Mouse (Mus musculus) hindbrain, embryonic 15.5 days (tissue): ENCODE results near the gene Pde4dip. TPM values are rescaled to one million over a fixed set of nuclear protein-coding genes. Genes with fewer than 3 reads are reported as not detected.
A peak's percentile ranks its signal among the peaks of the same experiment; 100 is the strongest.

Experiments
- ATAC-seq: fragments of 200-750 bp; cut with Nextera tagmentation; 2 replicates; pipeline ENCODE4 v1.8.0; 2017; ENCODE audit warnings: low read depth, moderate number of reproducible peaks, moderate TSS enrichment; ENCODE audit not compliant: low FRiP score
- H3K27ac ChIP-seq: fragments of 300-500 bp; sonication (generic); replicated peaks from 2 replicates; pipeline ENCODE4 v1.5.1; 2015; ENCODE audit warnings: mild to moderate bottlenecking, inconsistent platforms
- H3K27me3 ChIP-seq: fragments of 300-500 bp; sonication (generic); 2 replicates; pipeline ENCODE4 v1.6.1; 2015; ENCODE audit warnings: control low read depth, inconsistent platforms
- H3K36me3 ChIP-seq: fragments of 300-500 bp; sonication (generic); 2 replicates; pipeline ENCODE4 v1.6.1; 2015; ENCODE audit warnings: control low read depth, inconsistent platforms
- H3K4me1 ChIP-seq: fragments of 300-500 bp; sonication (generic); replicated peaks from 2 replicates; pipeline ENCODE4 v1.6.1; 2015; ENCODE audit warnings: control low read depth, inconsistent platforms
- H3K4me2 ChIP-seq: fragments of 300-500 bp; sonication (generic); 2 replicates; pipeline ENCODE4 v1.6.1; 2015; ENCODE audit warnings: moderate library complexity, mild to moderate bottlenecking, inconsistent platforms
- H3K4me3 ChIP-seq: fragments of 300-500 bp; sonication (generic); 2 replicates; pipeline ENCODE4 v1.5.1; 2015; ENCODE audit warnings: mild to moderate bottlenecking, inconsistent platforms
- H3K9ac ChIP-seq: fragments of 300-500 bp; sonication (generic); 2 replicates; pipeline ENCODE4 v1.6.1; 2015; ENCODE audit warnings: inconsistent platforms
- H3K9me3 ChIP-seq: fragments of 300-500 bp; sonication (generic); 2 replicates; pipeline ENCODE4 v1.6.1; 2016; ENCODE audit warnings: control low read depth, inconsistent platforms
- WGBS: fragments of 180-500 bp; shearing (Covaris S2); methylation state at CpG from one replicate; pipeline ENCODE4 v1.1.7; 2015; 5-methylcytosine and 5-hydroxymethylcytosine counted together
- polyA plus RNA-seq: library from polyadenylated mRNA; unstranded; fragments of >200 nt; fragmentation: Nextera tagmentation; extraction: Ambion mirVana; gene quantifications from 2 replicates; pipeline ENCODE4 v1.2.1, GENCODE M21; 2015

The Pde4dip gene
- polyA plus RNA-seq, 1 experiment from 2014 or later = 66.1 TPM

- Histone ChIP-seq H3K4me2 (0 out of 2 replicates have a peak overlapping the region, but pooled peaks have one; percentile 19), H3K4me3 (no peak overlapping the region), H3K27me3 (no peaks in the 10 kb centered on the region), H3K9me3 (no peaks in the 10 kb centered on the region), H3K9ac (no peak overlapping the region), H3K36me3 (no peaks in the 10 kb centered on the region), H3K27ac (peak overlapping the region; percentile 72), H3K4me1 (peaks cover 16% of the 10 kb centered on the region)
- ATAC-seq = 0 out of 2 replicates have a peak, but pooled peaks have one; percentile 61
- 17% methylated on average over 6 of the region's 6 CpGs for WGBS
These were observed 77.3 kb downstream of the Pde4dip start for GRCm38 (mm10) chr3:97811158-97811557.

DNA sequence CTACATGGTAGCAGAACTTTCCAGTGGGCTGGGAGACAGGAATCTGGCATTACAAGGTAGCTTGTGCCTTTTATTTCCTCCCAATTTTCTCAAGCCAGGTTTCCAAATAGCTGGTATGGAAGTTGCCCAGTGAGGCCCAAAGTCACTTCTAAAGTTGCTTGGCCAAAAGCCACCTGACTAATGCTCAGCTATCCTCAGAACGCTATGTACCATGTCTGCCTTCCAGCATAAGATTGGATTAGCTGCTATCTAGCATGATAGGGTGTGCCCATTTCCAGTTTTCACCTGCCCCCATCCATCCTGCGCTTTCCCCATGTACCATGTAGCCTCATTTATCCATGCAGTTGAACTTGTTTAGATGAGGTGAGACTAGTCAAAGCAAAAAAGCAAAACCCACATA, 78.2 kb downstream of the Pde4dip start:
- Histone ChIP-seq H3K36me3 (no peaks in the 10 kb centered on the region), H3K9me3 (no peaks in the 10 kb centered on the region), H3K9ac (no peak overlapping the region), H3K4me1 (peaks cover 16% of the 10 kb centered on the region), H3K27me3 (no peaks in the 10 kb centered on the region), H3K27ac (no peak overlapping the region), H3K4me3 (no peak overlapping the region), H3K4me2 (no peak overlapping the region)
- 99% methylated on average over 2 of the region's 2 CpGs for WGBS
- ATAC-seq = no peak

- H3K27ac ChIP-seq = no peak overlapping the region
- H3K4me2 ChIP-seq = no peak overlapping the region
- no peak overlapping the region for H3K9ac ChIP-seq
- H3K4me1 ChIP-seq = no peaks in the 10 kb centered on the region
- no peak for ATAC-seq
- H3K36me3 ChIP-seq = no peaks in the 10 kb centered on the region
- H3K4me3 ChIP-seq = no peak overlapping the region
- H3K27me3 ChIP-seq = no peaks in the 10 kb centered on the region
- H3K9me3 ChIP-seq = no peaks in the 10 kb centered on the region
- WGBS = 95% methylated on average over 2 of the region's 2 CpGs
These were observed 82.9 kb downstream of the Pde4dip start for GRCm38 (mm10) chr3:97805559-97805958.

DNA sequence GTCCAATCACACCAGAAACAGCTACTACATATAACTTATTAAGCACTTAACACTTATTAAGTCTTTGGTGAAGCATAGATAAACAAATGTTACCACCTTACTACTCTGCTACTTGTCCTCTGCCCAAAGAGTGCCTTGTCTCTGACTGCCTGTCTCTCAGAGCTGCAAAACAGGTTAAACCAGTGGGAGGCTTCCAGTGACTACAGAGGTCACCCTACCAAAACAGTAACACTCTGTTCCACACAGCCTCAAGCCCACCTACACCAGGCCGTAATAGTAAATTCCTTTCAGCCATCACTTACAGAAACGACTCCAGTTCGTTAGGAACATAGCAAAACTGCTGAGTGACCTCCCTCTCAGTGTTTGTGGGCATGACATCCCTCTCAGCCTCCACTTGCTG, 84.8 kb downstream of the Pde4dip start:
- H3K9me3 ChIP-seq = no peaks in the 10 kb centered on the region
- H3K4me1 ChIP-seq = no peaks in the 10 kb centered on the region
- H3K9ac ChIP-seq = no peak overlapping the region
- H3K4me2 ChIP-seq = no peak overlapping the region
- H3K27ac ChIP-seq = no peak overlapping the region
- WGBS = 78% methylated on average over 3 of the region's 3 CpGs
- no peak overlapping the region for H3K4me3 ChIP-seq
- H3K36me3 ChIP-seq = no peaks in the 10 kb centered on the region
- H3K27me3 ChIP-seq = no peaks in the 10 kb centered on the region
- no peak for ATAC-seq

- H3K27me3 ChIP-seq = no peaks in the 10 kb centered on the region
- no peak for ATAC-seq
- WGBS = 93% methylated on average over 2 of the region's 2 CpGs
These were observed 85.6 kb downstream of the Pde4dip start for GRCm38 (mm10) chr3:97802927-97803326.

GRCm38 (mm10) chr3:97802297-97802696, 86.2 kb downstream of the Pde4dip start:
- no peak overlapping the region for H3K4me3 ChIP-seq
- no peak overlapping the region for H3K9ac ChIP-seq
- 83% methylated on average over 5 of the region's 5 CpGs for WGBS
- ATAC-seq = no peak
- no peak overlapping the region for H3K27ac ChIP-seq
- H3K27me3 ChIP-seq = no peaks in the 10 kb centered on the region
- H3K36me3 ChIP-seq = no peaks in the 10 kb centered on the region
- H3K4me1 ChIP-seq = no peaks in the 10 kb centered on the region
- no peak overlapping the region for H3K4me2 ChIP-seq
- no peaks in the 10 kb centered on the region for H3K9me3 ChIP-seq

More at GRCm38 (mm10) chr3:97802927-97803326, 85.6 kb downstream of the Pde4dip start:
- no peak overlapping the region for H3K4me3 ChIP-seq
- H3K36me3 ChIP-seq = no peaks in the 10 kb centered on the region
- no peaks in the 10 kb centered on the region for H3K4me1 ChIP-seq
- no peak overlapping the region for H3K4me2 ChIP-seq
- no peak overlapping the region for H3K27ac ChIP-seq
- no peaks in the 10 kb centered on the region for H3K9me3 ChIP-seq
- no peak overlapping the region for H3K9ac ChIP-seq

GRCm38 (mm10) chr3:97801178-97801699, 87.3 kb downstream of the Pde4dip start:
- Histone ChIP-seq H3K27ac (no peak overlapping the region), H3K9me3 (no peaks in the 10 kb centered on the region), H3K4me3 (no peak overlapping the region), H3K4me2 (no peak overlapping the region), H3K36me3 (no peaks in the 10 kb centered on the region), H3K9ac (no peak overlapping the region), H3K4me1 (no peaks in the 10 kb centered on the region), H3K27me3 (no peaks in the 10 kb centered on the region)
- ATAC-seq = no peak
- WGBS = 80% methylated on average over 3 of the region's 3 CpGs

GRCm38 (mm10) chr3:97800657-97801056, 87.8 kb downstream of the Pde4dip start:
- ATAC-seq = peak; percentile 30; the same call in 1 of the 2 replicates
- WGBS = 86% methylated on average over 5 of the region's 5 CpGs
- no peaks in the 10 kb centered on the region for H3K4me1 ChIP-seq
- H3K9me3 ChIP-seq = no peaks in the 10 kb centered on the region
- H3K36me3 ChIP-seq = no peaks in the 10 kb centered on the region
- no peak overlapping the region for H3K4me2 ChIP-seq
- no peak overlapping the region for H3K27ac ChIP-seq
- H3K27me3 ChIP-seq = no peaks in the 10 kb centered on the region
- H3K4me3 ChIP-seq = no peak overlapping the region
- H3K9ac ChIP-seq = no peak overlapping the region

GRCm38 (mm10) chr3:97800004-97800403, 88.5 kb downstream of the Pde4dip start:
- Histone ChIP-seq H3K36me3 (no peaks in the 10 kb centered on the region), H3K4me3 (no peak overlapping the region), H3K9me3 (no peaks in the 10 kb centered on the region), H3K4me2 (no peak overlapping the region), H3K27ac (no peak overlapping the region), H3K27me3 (no peaks in the 10 kb centered on the region), H3K4me1 (no peaks in the 10 kb centered on the region), H3K9ac (no peak overlapping the region)
- ATAC-seq = no peak
- 79% methylated on average over 3 of the region's 3 CpGs for WGBS

DNA sequence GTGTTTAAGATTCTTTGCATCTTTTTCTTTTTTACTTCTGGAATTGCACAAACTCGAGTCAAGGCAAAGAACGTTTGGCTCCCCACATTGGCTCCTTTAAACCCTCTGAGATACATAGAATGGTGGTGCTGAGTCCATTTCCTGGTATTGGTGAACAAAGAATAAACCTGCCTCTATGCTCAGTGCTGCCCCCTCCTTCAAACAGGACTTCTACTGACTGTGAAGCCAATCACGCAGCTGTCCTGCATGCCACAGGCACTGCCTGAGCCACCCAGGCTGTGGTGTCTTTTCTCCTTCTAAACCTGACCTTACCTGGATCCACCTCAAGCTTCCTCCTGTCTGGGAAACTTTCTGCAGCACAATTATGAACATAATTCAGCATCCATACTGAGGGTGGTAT, 89.2 kb downstream of the Pde4dip start:
- 74% methylated on average over 3 of the region's 3 CpGs for WGBS
- no peak overlapping the region for H3K4me3 ChIP-seq
- no peak overlapping the region for H3K9ac ChIP-seq
- no peak overlapping the region for H3K4me2 ChIP-seq
- no peaks in the 10 kb centered on the region for H3K9me3 ChIP-seq
- H3K36me3 ChIP-seq = no peaks in the 10 kb centered on the region
- H3K27me3 ChIP-seq = no peaks in the 10 kb centered on the region
- H3K27ac ChIP-seq = no peak overlapping the region
- ATAC-seq = no peak
- H3K4me1 ChIP-seq = no peaks in the 10 kb centered on the region

DNA sequence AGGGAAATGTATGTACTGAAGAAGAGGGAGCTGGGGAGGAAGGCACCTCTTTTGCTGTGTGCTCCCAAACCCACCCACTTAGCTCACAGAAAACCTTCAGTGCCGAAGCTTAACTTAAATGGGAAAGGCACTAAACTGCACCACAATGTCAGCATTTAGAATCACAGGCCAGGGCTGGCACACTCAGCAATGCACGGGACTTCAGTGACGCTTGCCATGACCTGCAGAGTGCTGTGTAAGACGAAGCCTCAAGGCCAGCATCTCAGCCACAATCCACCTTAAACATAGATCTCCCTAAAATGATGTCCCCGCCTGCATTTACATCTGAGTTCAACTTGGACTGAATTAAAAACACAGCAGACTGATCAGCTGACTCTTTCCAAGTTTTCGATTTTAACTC, 91.1 kb downstream of the Pde4dip start:
- no peaks in the 10 kb centered on the region for H3K27me3 ChIP-seq
- H3K9ac ChIP-seq = no peak overlapping the region
- no peaks in the 10 kb centered on the region for H3K9me3 ChIP-seq
- no peak overlapping the region for H3K27ac ChIP-seq
- H3K36me3 ChIP-seq = 0 out of 2 replicates have a peak, but pooled peaks cover 1% of the 10 kb centered on the region
- H3K4me3 ChIP-seq = no peak overlapping the region
- H3K4me2 ChIP-seq = no peak overlapping the region
- no peak for ATAC-seq
- WGBS = 78% methylated on average over 6 of the region's 6 CpGs
- no peaks in the 10 kb centered on the region for H3K4me1 ChIP-seq

- no peak for ATAC-seq
- H3K9me3 ChIP-seq = no peaks in the 10 kb centered on the region
These were observed 94.5 kb downstream of the Pde4dip start for GRCm38 (mm10) chr3:97793995-97794394.

GRCm38 (mm10) chr3:97790150-97790549, 98.4 kb downstream of the Pde4dip start:
- ATAC-seq = no peak
- H3K27me3 ChIP-seq = no peaks in the 10 kb centered on the region
- H3K27ac ChIP-seq = no peak overlapping the region
- H3K9me3 ChIP-seq = no peaks in the 10 kb centered on the region
- no peak overlapping the region for H3K4me2 ChIP-seq
- H3K4me1 ChIP-seq = no peaks in the 10 kb centered on the region
- H3K4me3 ChIP-seq = no peak overlapping the region
- H3K36me3 ChIP-seq = peaks cover 16% of the 10 kb centered on the region; the same call in 1 of the 2 replicates
- WGBS = 77% methylated on average over 1 of the region's 1 CpGs
- H3K9ac ChIP-seq = no peak overlapping the region

More at GRCm38 (mm10) chr3:97793995-97794394, 94.5 kb downstream of the Pde4dip start:
- Histone ChIP-seq H3K27me3 (no peaks in the 10 kb centered on the region), H3K36me3 (peaks cover 16% of the 10 kb centered on the region; the same call in 1 of the 2 replicates), H3K4me2 (no peak overlapping the region), H3K4me1 (no peaks in the 10 kb centered on the region), H3K4me3 (no peak overlapping the region), H3K9ac (no peak overlapping the region), H3K27ac (no peak overlapping the region)
- 73% methylated on average over 8 of the region's 8 CpGs for whole genome bisulfite sequencing
